Mouse (Mus musculus) kidney, adult 11 months (tissue): ENCODE measurements around the gene Banf1.
"Not testable (repeated sequence)": the region's sequence is repeated elsewhere in the genome, so short reads cannot be mapped to it uniquely, and the experiment has no call there.

Source experiments
- DNase-seq: peaks from one replicate; pipeline ENCODE4 v3.0.0; 2022

The Banf1 gene

DNA sequence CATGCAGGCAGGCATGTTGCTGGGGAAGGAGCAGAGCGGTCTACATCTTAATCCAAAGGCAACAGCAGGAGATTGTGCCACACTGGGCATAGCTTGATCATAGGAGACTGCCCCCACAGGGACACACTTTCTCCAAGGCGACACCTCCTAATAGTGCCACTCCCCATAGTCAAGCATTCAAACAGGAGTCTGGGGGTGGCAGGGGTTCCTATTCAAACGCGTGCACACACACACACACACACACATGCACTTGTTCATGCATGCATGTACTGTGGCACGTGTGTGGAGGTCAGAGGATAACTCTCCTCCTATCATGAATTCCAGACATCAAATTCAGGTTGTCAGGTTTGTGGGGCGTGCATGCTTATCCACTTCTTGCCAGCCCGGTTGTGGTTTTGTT lies 5.8 kb upstream of the Banf1 start:
- no peak for DNase-seq

DNA sequence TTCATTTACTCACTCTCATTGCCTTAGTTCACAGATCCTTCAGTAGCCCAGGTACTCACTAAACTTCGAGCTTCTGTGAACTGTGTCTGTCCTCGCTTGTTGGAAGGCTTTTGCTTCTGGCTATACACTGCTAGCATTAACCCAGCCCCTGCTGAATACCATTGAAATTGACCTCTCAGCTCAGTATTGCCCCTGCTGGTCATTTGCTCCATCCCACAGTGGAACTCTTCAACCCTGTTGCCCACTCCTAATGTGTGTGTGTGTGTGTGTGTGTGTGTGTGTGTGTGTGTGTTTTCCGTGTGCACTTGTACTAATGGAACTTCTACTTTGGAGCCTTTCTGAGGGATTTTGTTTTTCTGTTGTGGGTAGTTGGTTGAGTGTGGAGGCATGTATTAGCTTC lies 4.0 kb upstream of the Banf1 start:
- no peak for DNase-seq

- no peak for DNase-seq
Measured at GRCm38 (mm10) chr19:5367455-5367854, 487 bp upstream of the Banf1 start.

GRCm38 (mm10) chr19:5366175-5367052 lies 554 bp downstream of the Banf1 start, which contains the start of gene Eif1ad:
Gene Eif1ad (plus strand): TSS chr19:5366741.
- DNase-seq, result peak; percentile 95

DNA sequence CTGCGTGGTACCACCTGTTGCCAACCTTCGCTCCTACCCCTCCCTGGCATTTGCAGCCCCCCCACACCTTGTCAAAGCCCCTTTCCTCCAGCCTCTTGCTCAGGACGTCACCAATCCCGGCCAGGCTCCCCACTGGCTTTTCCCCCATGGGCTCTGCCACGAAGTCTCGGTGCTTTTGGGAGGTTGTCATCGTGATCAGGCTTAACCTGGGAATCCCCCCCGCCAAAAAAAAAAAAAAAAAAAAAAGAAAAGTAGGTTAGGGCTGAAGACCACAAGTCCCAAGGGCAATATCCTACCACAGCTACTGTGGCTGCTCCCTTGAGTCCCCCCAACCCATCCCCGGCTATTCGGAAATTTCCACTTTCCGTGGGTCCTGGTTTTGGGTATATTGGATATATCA lies 1.2 kb downstream of the Banf1 start:
- DNase-seq, result no peak

DNA sequence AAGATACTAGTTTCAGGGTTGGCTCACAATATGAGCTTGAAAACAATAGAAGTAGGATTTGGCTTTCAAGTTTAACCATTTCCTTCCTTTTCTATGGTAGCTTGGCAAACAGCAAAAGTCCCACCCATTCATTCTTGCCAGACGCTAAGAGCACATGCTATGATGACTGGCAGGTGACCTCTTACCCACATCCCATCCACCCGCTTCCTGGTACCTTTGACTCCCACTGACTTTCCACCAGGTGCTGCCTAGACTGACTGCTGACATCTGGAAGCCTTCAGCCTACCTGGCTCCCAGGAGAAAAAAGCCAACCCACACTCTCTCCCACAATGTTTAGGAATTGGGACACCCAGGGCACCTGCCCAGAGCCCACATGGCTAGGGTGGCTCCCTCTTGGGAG lies 2.8 kb downstream of the Banf1 start:
- DNase-seq, result no peak

- no peak for DNase-seq
Measured at GRCm38 (mm10) chr19:5362186-5362585, 4.8 kb downstream of the Banf1 start.

DNA sequence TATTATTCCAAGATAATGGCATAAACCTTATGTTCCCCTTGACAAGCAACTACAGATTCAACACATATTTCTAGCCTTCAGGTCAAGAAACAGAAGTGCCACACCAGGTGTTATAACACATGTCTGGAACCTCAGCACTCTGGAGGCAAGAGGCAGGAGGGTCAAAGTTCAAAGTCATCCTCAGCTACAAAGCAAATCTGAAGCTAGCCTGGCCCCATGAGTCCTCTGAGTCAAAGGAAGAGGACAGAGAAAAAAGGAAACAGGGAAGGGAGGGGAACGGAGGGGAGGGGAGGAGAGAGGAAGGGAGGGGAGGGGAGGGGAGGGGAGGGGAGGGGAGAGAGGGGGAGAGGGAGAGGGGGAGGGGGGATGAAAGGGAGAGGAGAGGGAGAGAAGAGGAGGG lies 10.9 kb downstream of the Banf1 start:
- DNase-seq, result no peak

- DNase-seq, result no peak
Measured at GRCm38 (mm10) chr19:5353609-5354008, 13.4 kb downstream of the Banf1 start.

DNA sequence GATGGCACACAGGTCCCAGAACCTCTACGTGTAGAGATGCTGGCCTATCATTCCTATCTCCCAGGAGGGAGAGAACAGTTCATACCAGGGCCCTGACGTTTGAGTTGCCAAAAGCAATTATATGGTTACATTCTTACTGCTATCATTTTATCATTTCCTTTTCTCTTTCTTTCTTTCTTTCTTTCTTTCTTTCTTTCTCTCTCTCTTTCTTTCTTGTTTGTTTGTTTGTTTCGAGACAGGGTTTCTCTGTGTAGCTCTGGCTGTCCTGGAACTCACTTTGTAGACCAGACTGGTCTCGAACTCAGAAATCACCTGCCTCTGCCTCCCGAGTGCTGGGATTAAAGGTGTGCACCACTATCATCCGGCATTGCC lies 17.5 kb downstream of the Banf1 start, which contains the start of gene Cst6:
TSS of gene Cst6 (minus strand) at position 73 of the 372 bp plus-strand sequence.
- DNase-seq, result not testable (repeated sequence)

DNA sequence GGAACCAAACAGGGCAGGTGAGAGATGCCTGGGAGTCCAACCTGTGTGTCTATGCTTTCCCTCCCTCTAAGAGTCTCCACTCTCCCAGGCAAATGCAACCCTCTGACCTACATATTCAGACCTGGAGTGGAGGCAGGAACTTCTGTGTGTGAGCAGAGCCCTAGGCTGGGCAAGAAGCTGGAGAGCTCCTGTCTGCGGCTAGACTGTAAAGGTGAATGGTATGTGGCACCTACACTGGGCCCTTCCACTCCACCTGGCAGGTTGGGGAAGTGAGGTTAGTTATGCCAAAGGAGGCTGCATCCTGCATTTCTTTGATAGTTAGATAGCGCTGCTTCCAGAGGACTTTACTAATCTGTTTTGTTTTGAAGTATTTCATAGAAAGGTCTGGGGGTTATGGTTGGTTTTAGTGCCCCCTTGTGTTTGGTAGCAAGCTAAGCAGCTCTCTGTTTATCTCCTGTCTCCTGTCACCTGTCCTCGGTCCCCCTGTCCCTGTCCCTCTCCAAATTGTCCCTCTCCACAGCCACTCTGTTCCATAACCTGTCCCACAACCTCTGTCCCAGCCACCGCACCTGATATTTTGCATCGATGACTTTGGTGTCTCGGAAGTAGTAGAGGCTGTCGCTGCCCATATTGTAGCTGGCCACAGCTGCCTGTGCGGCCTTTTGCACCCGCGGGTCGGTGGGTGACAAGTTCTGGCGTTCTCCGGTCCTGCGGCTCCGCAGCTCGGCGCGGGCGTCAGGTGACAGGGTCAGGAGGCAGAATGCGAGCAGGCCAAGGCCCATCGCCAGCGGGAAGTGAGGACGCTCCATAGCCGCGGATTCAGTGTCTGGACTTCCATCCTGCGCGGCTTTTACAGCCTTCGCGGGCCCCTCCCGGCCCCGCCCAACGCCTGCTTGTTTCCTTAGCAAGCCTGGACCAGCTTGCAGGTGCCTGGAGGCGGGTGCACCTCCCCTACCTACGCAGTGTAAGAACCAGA lies 18.2 kb downstream of the Banf1 start:
- DNase-seq, result no peak

DNA sequence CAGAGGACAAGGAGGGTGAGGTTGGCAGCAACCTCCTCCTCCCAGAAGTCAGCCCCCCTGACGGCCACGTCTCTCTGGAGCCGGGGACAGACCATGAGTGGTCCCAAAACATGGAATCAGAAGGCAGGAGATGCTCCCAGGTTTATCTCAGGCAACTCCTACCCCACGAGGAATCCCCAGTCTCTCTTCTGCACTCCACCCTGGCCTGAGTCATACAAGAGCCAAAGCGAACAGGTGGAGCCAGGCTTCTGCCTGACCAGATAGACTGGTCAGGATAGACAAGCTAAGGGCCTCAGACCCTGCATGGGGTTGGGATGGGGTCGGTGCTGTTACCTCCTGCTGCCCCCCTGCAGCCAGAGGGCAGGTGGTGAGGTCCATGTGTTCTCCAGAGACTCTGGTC lies 18.9 kb downstream of the Banf1 start:
- DNase-seq, result no peak

GRCm38 (mm10) chr19:5345297-5346131 lies 21.5 kb downstream of the Banf1 start:
- DNase-seq, result no peak

DNA sequence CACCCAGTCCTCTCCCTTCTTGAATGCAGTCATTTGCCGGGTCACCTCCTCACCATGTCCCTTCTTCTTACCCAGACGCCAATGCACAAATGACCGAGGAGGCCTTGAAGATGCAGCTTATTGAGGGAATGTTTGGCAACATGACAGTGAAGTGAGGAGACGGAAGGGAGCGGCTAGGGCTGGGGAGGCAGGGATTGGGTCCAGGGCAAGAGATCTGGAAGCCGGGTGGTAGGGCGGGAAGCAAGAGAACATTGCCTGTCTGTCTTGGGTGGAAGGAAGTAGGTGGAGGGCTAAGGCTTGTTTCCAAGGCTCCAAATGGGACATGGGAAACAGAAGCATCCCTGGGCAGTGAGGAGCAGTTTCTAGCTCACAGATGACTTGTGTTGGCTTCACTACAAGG lies 25.6 kb downstream of the Banf1 start:
- DNase-seq, result no peak

- DNase-seq, result peak; percentile 63
Measured at GRCm38 (mm10) chr19:5337975-5338374, 29.0 kb downstream of the Banf1 start.

DNA sequence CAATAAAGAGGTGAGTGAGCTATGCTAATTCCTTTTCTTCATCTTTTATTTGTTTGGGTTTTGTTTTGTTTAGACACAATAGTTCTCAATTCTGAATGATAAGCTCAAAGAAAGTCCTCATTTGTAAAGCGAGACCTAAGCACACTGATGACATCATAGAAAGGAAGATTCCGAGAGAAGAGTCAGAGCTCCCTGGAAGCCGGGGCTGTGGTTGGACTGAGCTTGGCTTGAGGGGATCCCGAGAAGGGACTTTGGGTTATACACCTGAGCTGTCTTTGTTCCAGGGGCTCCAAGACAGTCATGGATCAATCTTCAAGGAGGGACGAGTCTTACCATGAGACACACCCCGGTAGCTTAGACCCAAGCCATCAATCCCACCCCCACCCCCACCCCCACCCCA lies 31.5 kb downstream of the Banf1 start, which contains the start of gene Catsper1:
TSS of gene Catsper1 (plus strand) at position 301 of the 400 bp plus-strand sequence.
- DNase-seq, result no peak

DNA sequence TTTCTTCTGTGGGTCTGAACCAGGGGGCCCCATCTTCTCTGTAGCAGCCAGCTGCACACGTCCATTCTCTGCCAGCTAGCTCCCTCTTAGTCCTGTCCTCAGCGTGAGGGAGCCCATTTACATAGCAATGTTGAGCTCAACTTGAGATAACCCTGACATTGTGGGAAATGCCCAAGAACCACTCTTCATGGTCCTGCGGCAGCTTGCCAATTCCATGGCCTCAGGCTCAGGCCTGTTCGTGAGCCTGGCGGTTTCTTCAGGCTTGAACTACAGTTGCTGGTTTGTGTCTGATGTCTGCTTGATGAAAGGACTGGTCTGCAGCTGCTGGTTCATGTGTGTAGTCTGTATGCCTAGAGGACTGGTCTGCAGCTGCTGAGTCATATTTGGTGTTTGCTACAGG lies 32.2 kb downstream of the Banf1 start:
- DNase-seq, result no peak

- peak; percentile 44 for DNase-seq
Measured at GRCm38 (mm10) chr19:5327970-5328369, 39.0 kb downstream of the Banf1 start.

- peak; percentile 54 for DNase-seq
Measured at GRCm38 (mm10) chr19:5323801-5324200, 43.2 kb downstream of the Banf1 start.
